Mouse (Mus musculus) liver, postnatal 0 days (tissue): ENCODE measurements at regions not wholly inside any gene's neighbourhood (a gene's known extent, or its start where the extent isn't known, plus 50 kb on each side); places are given as distances from the start of the nearest gene placed in this dataset.

Experiments used
- CTCF ChIP-seq: sonication (generic); IDR thresholded peaks from 2 replicates; pipeline ENCODE4 v1.5.1; 2016; ENCODE audit warnings: antibody characterized with exemption, low read depth
- EP300 ChIP-seq: IDR thresholded peaks from 2 replicates; pipeline ENCODE4 v1.6.1; 2016; ENCODE audit warnings: antibody characterized with exemption, low read depth, mild to moderate bottlenecking

GRCm38 (mm10) chr14:24872931-24873330 is 386.0 kb downstream of the Rps24 start:
- TF ChIP-seq EP300 (no peak), CTCF (no peak)
